Mouse (Mus musculus) liver, adult (tissue): ENCODE data around the gene Ddx25.

ENCODE experiments used
- GATA4 ChIP-seq: IDR thresholded peaks from 2 replicates; pipeline ENCODE4 v1.6.1; 2014; ENCODE audit warnings: mild to moderate bottlenecking, low read length; ENCODE audit not compliant: insufficient replicate concordance

Gene Ddx25

GRCm38 (mm10) chr9:35548455-35548854, 9.9 kb downstream of the Ddx25 start:
- no peak for TF ChIP-seq GATA4

- TF ChIP-seq GATA4 = no peak
Measured at GRCm38 (mm10) chr9:35546745-35547144, 11.6 kb downstream of the Ddx25 start.

GRCm38 (mm10) chr9:35545704-35546103, 12.6 kb downstream of the Ddx25 start:
- TF ChIP-seq GATA4 = no peak

- TF ChIP-seq GATA4 = no peak
Measured at GRCm38 (mm10) chr9:35544666-35545065, 13.7 kb downstream of the Ddx25 start.

DNA sequence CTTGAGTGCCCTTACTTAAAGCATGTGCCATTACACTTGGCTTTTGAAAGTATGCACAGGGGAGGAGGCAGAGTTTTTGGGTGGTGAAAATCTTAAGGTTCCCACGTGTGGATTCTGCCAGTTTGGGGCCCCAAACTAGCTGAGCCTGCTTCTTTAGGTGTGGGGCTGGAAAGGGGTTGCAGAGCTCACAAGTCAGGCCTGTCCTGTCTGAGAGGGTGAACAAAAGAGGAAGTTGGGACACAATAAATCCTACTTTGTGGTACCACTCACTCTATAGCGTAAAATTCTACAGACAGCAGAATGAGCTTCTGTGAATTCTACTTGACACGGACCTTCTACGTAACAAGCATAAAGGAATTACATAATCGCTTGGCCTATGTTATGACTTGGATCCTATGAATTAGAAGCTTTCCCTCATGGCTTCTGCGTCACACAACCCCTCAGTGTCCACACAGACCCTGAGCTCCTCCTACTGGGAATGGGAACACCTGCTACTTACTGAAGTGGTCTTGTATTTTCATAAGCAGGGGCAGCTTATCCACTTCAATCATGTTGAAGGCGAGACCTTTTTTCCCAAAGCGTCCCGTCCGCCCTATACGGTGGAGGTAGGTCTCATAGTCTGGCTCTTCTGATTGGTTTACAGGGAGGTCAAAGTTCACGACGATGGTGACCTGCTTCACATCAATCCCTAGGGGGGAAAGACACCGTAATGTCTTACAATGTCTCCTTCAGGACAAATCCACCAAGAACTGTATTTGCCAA, 15.0 kb downstream of the Ddx25 start:
- no peak for TF ChIP-seq GATA4

DNA sequence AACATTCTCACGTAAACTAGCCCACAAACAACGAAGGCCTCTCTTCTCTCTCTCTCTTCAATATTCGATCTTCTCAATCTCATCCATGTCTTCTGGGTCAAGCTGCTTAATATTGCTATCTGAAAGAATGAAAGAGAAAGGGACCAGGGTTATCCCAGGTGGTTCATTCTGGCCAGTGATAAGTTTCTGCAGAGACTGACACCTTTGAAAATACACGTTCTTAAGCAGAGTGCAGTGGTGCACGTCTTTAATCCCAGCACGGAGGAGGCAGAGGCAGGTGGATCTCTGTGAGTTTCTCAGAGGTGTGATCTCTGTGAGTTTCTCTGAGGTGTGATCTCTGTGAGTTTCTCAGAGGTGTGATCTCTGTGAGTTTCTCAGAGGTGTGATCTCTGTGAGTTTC, 16.4 kb downstream of the Ddx25 start:
- TF ChIP-seq GATA4 = no peak

- TF ChIP-seq GATA4 = no peak
Measured at GRCm38 (mm10) chr9:35541488-35541887, 16.8 kb downstream of the Ddx25 start.

DNA sequence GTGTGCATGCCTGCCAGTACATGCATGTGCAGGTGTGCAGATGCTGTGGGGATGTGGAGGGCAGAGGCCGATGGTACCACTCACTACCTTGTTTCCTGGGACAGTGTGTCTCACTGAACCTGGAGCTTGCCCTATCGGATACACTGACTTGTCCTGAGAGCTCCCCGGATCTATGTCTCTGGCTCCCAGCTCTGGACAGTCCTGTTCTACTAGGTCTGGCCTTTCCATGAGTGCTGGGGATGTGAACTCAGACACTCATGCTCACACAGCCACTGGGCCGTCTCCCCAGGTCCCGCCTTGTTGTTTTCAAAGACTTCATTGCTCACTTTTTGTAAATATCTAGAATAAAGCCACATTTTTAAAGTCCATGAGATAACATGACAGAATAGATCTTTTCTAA, 17.3 kb downstream of the Ddx25 start:
- no peak for TF ChIP-seq GATA4

- no peak for TF ChIP-seq GATA4
Measured at GRCm38 (mm10) chr9:35539001-35539750, 19.2 kb downstream of the Ddx25 start.

- TF ChIP-seq GATA4 = no peak
Measured at GRCm38 (mm10) chr9:35535876-35536275, 22.5 kb downstream of the Ddx25 start.

- TF ChIP-seq GATA4 = no peak
Measured at GRCm38 (mm10) chr9:35535110-35535509, 23.2 kb downstream of the Ddx25 start.

DNA sequence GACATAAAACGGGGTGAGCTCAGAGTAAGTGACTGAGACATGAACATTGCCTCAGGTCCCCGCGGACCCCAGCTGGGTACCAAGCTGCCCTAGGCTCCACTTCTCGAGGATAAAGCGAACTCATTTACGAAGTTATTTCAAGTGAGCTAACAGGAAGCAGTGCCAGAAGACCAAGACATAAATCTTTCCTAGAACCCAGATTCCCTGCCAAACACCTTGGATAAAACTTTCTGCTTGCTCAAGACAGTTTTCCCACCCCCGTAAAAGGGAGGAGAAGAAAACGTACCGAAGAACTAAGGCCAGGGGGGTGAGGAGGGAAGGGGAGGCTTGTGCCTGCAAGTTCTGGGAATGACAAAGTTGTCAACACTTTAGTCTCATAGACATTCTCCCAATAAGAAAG, 25.1 kb downstream of the Ddx25 start:
- TF ChIP-seq GATA4 = no peak

DNA sequence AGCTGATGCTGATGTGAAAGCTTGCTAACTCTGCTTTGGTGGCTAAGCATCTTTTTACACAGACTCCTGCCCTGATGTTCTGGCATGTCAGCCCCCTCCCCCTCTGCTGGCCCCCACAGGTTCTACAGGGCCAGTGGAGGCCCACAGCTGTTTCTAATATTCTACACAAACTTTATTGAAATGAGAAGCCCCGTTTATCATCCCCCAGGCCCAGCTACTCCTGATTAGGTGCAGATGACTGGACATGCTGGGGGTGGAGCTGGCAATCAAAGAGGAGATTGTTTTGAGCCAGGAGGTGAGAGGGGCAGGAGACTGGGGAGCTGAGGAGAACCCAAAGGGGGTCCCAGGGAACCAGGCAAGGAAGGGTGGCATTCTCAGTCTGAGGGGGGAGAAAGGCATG, 28.5 kb downstream of the Ddx25 start:
- TF ChIP-seq GATA4 = no peak

DNA sequence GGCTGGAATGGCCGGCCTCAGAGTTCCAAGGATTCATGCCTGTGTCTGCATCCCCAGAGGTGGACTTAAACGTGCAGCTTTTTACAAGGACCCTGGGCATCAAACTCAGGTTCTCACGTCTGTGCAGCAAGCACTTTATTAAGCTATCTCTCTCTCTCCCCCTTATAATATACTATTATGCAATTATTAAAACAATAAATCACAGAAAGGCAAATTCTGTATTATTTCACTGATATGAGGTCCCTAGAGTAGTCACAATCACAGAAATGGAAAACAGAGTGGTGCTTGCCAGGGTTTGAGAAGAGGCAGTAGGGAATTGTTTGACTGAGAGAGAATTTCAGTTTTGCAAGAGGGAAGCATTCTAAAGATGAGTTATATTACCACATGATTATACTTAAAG, 29.2 kb downstream of the Ddx25 start:
- no peak for TF ChIP-seq GATA4

DNA sequence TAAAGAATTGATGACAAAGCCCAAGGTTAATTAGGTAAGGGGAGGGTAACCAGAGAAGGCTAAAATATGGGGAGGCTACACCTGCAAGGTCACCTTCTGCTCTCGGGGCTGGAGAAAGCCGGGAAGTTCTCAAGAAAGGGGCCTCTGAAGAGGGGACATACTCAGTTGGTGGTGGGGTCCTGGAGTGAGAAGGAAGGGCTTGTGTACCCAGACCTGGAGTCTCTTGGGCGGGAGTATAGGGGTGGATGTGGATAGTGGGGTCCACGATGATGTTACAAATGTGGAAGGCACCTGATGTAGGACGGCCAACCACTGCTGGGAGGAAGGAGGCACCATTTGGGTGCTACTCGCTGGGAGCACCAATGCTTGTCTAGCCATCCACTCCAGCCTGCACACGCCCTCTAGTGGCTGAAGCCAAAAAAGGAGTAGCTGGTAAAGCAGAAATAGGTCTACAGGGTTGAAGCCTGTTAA, 34.4 kb downstream of the Ddx25 start:
- no peak for TF ChIP-seq GATA4

- no peak for TF ChIP-seq GATA4
Measured at GRCm38 (mm10) chr9:35523541-35523940, 34.8 kb downstream of the Ddx25 start.
